Mouse (Mus musculus): Measurements from ENCODE around the gene Myo10. TPM values are rescaled to one million over a fixed set of nuclear protein-coding genes. Genes with fewer than 3 reads are reported as not detected.

The Myo10 gene
- polyA plus RNA-seq, 1 experiment from 2014 or later = 24.4 TPM

GRCm38 (mm10) chr15:25797179-25797578, 174.9 kb downstream of the Myo10 start:
- Histone ChIP-seq H3K36me3 (replicated peaks; ENCODE audit: control insufficient read depth, insufficient read depth) (peaks cover 64% of the 10 kb centered on the region), H3K27me3 (ENCODE audit: control insufficient read depth, insufficient read depth, low read length) (no peaks in the 10 kb centered on the region), H3K4me2 (replicated peaks) (no peak overlapping the region), H3K27ac (no peak overlapping the region), H3K9ac (no peak overlapping the region), H3K9me3 (ENCODE audit: control insufficient read depth, low read length) (no peaks in the 10 kb centered on the region), H3K4me1 (replicated peaks; ENCODE audit: control insufficient read depth, insufficient read depth, low read length) (no peaks in the 10 kb centered on the region), H3K4me3 (replicated peaks; ENCODE audit: low read length) (no peak overlapping the region)
- WGBS = 89% methylated on average over 8 of the region's 8 CpGs
- no peak for DNase-seq (ENCODE audit: low spot score)
- ATAC-seq (ENCODE audit: low FRiP score) = no peak

GRCm38 (mm10) chr15:25797888-25798287, 175.6 kb downstream of the Myo10 start:
- WGBS = 91% methylated on average over 1 of the region's 1 CpGs
- no peak overlapping the region for H3K27ac ChIP-seq
- H3K4me2 ChIP-seq (replicated peaks) = no peak overlapping the region
- H3K9me3 ChIP-seq (ENCODE audit: control insufficient read depth, low read length) = no peaks in the 10 kb centered on the region
- no peak for ATAC-seq (ENCODE audit: low FRiP score)
- H3K9ac ChIP-seq = no peak overlapping the region
- no peak overlapping the region for H3K4me3 ChIP-seq (replicated peaks; ENCODE audit: low read length)
- no peaks in the 10 kb centered on the region for H3K4me1 ChIP-seq (replicated peaks; ENCODE audit: control insufficient read depth, insufficient read depth, low read length)
- H3K27me3 ChIP-seq (ENCODE audit: control insufficient read depth, insufficient read depth, low read length) = no peaks in the 10 kb centered on the region
- DNase-seq (ENCODE audit: low spot score) = no peak
- H3K36me3 ChIP-seq (replicated peaks; ENCODE audit: control insufficient read depth, insufficient read depth) = peaks cover 67% of the 10 kb centered on the region

- H3K9me3 ChIP-seq (ENCODE audit: control insufficient read depth, low read length) = no peaks in the 10 kb centered on the region
- WGBS = 80% methylated on average over 5 of the region's 5 CpGs
- H3K27ac ChIP-seq = no peak overlapping the region
- H3K36me3 ChIP-seq (replicated peaks; ENCODE audit: control insufficient read depth, insufficient read depth) = peaks cover 58% of the 10 kb centered on the region
- H3K27me3 ChIP-seq (ENCODE audit: control insufficient read depth, insufficient read depth, low read length) = no peaks in the 10 kb centered on the region
- no peak overlapping the region for H3K9ac ChIP-seq
- H3K4me1 ChIP-seq (replicated peaks; ENCODE audit: control insufficient read depth, insufficient read depth, low read length) = no peaks in the 10 kb centered on the region
- DNase-seq (ENCODE audit: low spot score) (no peak), ATAC-seq (ENCODE audit: low FRiP score) (no peak)
- no peak overlapping the region for H3K4me2 ChIP-seq (replicated peaks)
- H3K4me3 ChIP-seq (replicated peaks; ENCODE audit: low read length) = no peak overlapping the region
Measured at GRCm38 (mm10) chr15:25801726-25802125, 179.4 kb downstream of the Myo10 start.

GRCm38 (mm10) chr15:25802194-25802593, 179.9 kb downstream of the Myo10 start:
- no peak overlapping the region for H3K27ac ChIP-seq
- 89% methylated on average over 8 of the region's 8 CpGs for WGBS
- H3K4me3 ChIP-seq (replicated peaks; ENCODE audit: low read length) = no peak overlapping the region
- peaks cover 62% of the 10 kb centered on the region for H3K36me3 ChIP-seq (replicated peaks; ENCODE audit: control insufficient read depth, insufficient read depth)
- H3K4me2 ChIP-seq (replicated peaks) = no peak overlapping the region
- H3K27me3 ChIP-seq (ENCODE audit: control insufficient read depth, insufficient read depth, low read length) = no peaks in the 10 kb centered on the region
- DNase-seq (ENCODE audit: low spot score) (no peak), ATAC-seq (ENCODE audit: low FRiP score) (no peak)
- H3K9me3 ChIP-seq (ENCODE audit: control insufficient read depth, low read length) = no peaks in the 10 kb centered on the region
- no peak overlapping the region for H3K9ac ChIP-seq
- no peaks in the 10 kb centered on the region for H3K4me1 ChIP-seq (replicated peaks; ENCODE audit: control insufficient read depth, insufficient read depth, low read length)

GRCm38 (mm10) chr15:25803111-25803510, 180.8 kb downstream of the Myo10 start:
- Histone ChIP-seq H3K9ac (no peak overlapping the region), H3K27me3 (ENCODE audit: control insufficient read depth, insufficient read depth, low read length) (no peaks in the 10 kb centered on the region), H3K9me3 (ENCODE audit: control insufficient read depth, low read length) (no peaks in the 10 kb centered on the region), H3K36me3 (replicated peaks; ENCODE audit: control insufficient read depth, insufficient read depth) (peaks cover 64% of the 10 kb centered on the region), H3K4me1 (replicated peaks; ENCODE audit: control insufficient read depth, insufficient read depth, low read length) (no peaks in the 10 kb centered on the region), H3K27ac (no peak overlapping the region), H3K4me2 (replicated peaks) (no peak overlapping the region), H3K4me3 (replicated peaks; ENCODE audit: low read length) (no peak overlapping the region)
- ATAC-seq (ENCODE audit: low FRiP score) = no peak
- DNase-seq (ENCODE audit: low spot score) = no peak
- WGBS = 83% methylated on average over 15 of the region's 15 CpGs

- WGBS = 86% methylated on average over 21 of the region's 21 CpGs
- Histone ChIP-seq H3K4me1 (replicated peaks; ENCODE audit: control insufficient read depth, insufficient read depth, low read length) (no peaks in the 10 kb centered on the region), H3K4me2 (replicated peaks) (no peak overlapping the region), H3K9ac (no peak overlapping the region), H3K27ac (no peak overlapping the region), H3K4me3 (replicated peaks; ENCODE audit: low read length) (no peak overlapping the region), H3K9me3 (ENCODE audit: control insufficient read depth, low read length) (no peaks in the 10 kb centered on the region), H3K36me3 (replicated peaks; ENCODE audit: control insufficient read depth, insufficient read depth) (peaks cover 64% of the 10 kb centered on the region), H3K27me3 (ENCODE audit: control insufficient read depth, insufficient read depth, low read length) (no peaks in the 10 kb centered on the region)
- peak; percentile 43; the same call in 1 of the 2 replicates for ATAC-seq (ENCODE audit: low FRiP score)
- DNase-seq (ENCODE audit: low spot score) = peak; percentile 76
Measured at GRCm38 (mm10) chr15:25805336-25806110, 183.2 kb downstream of the Myo10 start.

- Histone ChIP-seq H3K9ac (no peak overlapping the region), H3K27ac (no peak overlapping the region), H3K4me3 (replicated peaks; ENCODE audit: low read length) (no peak overlapping the region), H3K36me3 (replicated peaks; ENCODE audit: control insufficient read depth, insufficient read depth) (peaks cover 63% of the 10 kb centered on the region), H3K27me3 (ENCODE audit: control insufficient read depth, insufficient read depth, low read length) (no peaks in the 10 kb centered on the region), H3K4me1 (replicated peaks; ENCODE audit: control insufficient read depth, insufficient read depth, low read length) (no peaks in the 10 kb centered on the region), H3K9me3 (ENCODE audit: control insufficient read depth, low read length) (no peaks in the 10 kb centered on the region), H3K4me2 (replicated peaks) (no peak overlapping the region)
- ATAC-seq (ENCODE audit: low FRiP score) (no peak), DNase-seq (ENCODE audit: low spot score) (no peak)
- WGBS = 96% methylated on average over 17 of the region's 17 CpGs
Measured at GRCm38 (mm10) chr15:25806363-25806762, 184.0 kb downstream of the Myo10 start.

- 94% methylated on average over 9 of the region's 9 CpGs for WGBS
- H3K9me3 ChIP-seq (ENCODE audit: control insufficient read depth, low read length) = no peaks in the 10 kb centered on the region
- H3K36me3 ChIP-seq (replicated peaks; ENCODE audit: control insufficient read depth, insufficient read depth) = peaks cover 63% of the 10 kb centered on the region
- H3K9ac ChIP-seq = no peak overlapping the region
- no peaks in the 10 kb centered on the region for H3K27me3 ChIP-seq (ENCODE audit: control insufficient read depth, insufficient read depth, low read length)
- no peak overlapping the region for H3K27ac ChIP-seq
- H3K4me1 ChIP-seq (replicated peaks; ENCODE audit: control insufficient read depth, insufficient read depth, low read length) = no peaks in the 10 kb centered on the region
- no peak overlapping the region for H3K4me3 ChIP-seq (replicated peaks; ENCODE audit: low read length)
- H3K4me2 ChIP-seq (replicated peaks) = no peak overlapping the region
- DNase-seq (ENCODE audit: low spot score) (no peak), ATAC-seq (ENCODE audit: low FRiP score) (no peak)
Measured at GRCm38 (mm10) chr15:25806878-25807277, 184.6 kb downstream of the Myo10 start.

GRCm38 (mm10) chr15:25808677-25809460, 186.5 kb downstream of the Myo10 start:
- ATAC-seq (ENCODE audit: low FRiP score) (no peak), DNase-seq (ENCODE audit: low spot score) (no peak)
- Histone ChIP-seq H3K4me2 (replicated peaks) (no peak overlapping the region), H3K36me3 (replicated peaks; ENCODE audit: control insufficient read depth, insufficient read depth) (peaks cover 68% of the 10 kb centered on the region), H3K4me1 (replicated peaks; ENCODE audit: control insufficient read depth, insufficient read depth, low read length) (no peaks in the 10 kb centered on the region), H3K27me3 (ENCODE audit: control insufficient read depth, insufficient read depth, low read length) (no peaks in the 10 kb centered on the region), H3K9me3 (ENCODE audit: control insufficient read depth, low read length) (no peaks in the 10 kb centered on the region), H3K4me3 (replicated peaks; ENCODE audit: low read length) (no peak overlapping the region), H3K27ac (no peak overlapping the region), H3K9ac (no peak overlapping the region)
- 92% methylated on average over 20 of the region's 20 CpGs for WGBS
